Mouse (Mus musculus) MEL (cell line): ENCODE measurements around the gene Trak1. TPM values are rescaled to one million over a fixed set of nuclear protein-coding genes. Genes with fewer than 3 reads are reported as not detected.

Source experiments
- DNase-seq: peaks from one replicate; pipeline ENCODE4 v3.0.0; 2011; ENCODE audit warnings: low read depth, low spot score
- H3K27ac ChIP-seq: 2 replicates; pipeline ENCODE4 v1.5.1; 2012; ENCODE audit warnings: low read depth, mild to moderate bottlenecking, control low read depth, low read length, moderate library complexity; ENCODE audit not compliant: control insufficient read depth
- H3K27me3 ChIP-seq, 2 experiments: fragments of 150-350 bp in 1 of 2; sonication (generic) in 1 of 2; 2 replicates each; pipeline ENCODE4 v1.6.1; 2012; ENCODE audit warnings: low read length in 2 of 2, mild to moderate bottlenecking in 2 of 2, improper control_type of control experiment in 1 of 2, moderate library complexity in 1 of 2; ENCODE audit not compliant: insufficient read depth in 2 of 2, control insufficient read depth in 1 of 2
- H3K36me3 ChIP-seq, 2 experiments: 2 replicates each; pipeline ENCODE4 v1.6.1; 2012 to 2014; ENCODE audit warnings: low read length in 2 of 2, improper control_type of control experiment in 1 of 2, inconsistent platforms in 1 of 2, mild to moderate bottlenecking in 1 of 2; ENCODE audit not compliant: insufficient read depth in 2 of 2, control insufficient read depth in 1 of 2
- H3K4me1 ChIP-seq, 2 experiments: fragments of 150-350 bp in 1 of 2; sonication (generic) in 1 of 2; 2 replicates each; pipeline ENCODE4 v1.6.1; 2012; ENCODE audit warnings: low read length in 2 of 2, improper control_type of control experiment in 1 of 2, mild to moderate bottlenecking in 1 of 2; ENCODE audit not compliant: insufficient read depth in 2 of 2, control insufficient read depth in 1 of 2
- H3K4me3 ChIP-seq, 2 experiments: fragments of 150-350 bp in 1 of 2; sonication (generic) in 1 of 2; 2 replicates each; pipeline ENCODE4 v1.5.1; 2012; ENCODE audit warnings: low read depth in 2 of 2, low read length in 2 of 2, mild to moderate bottlenecking in 2 of 2, moderate library complexity in 2 of 2, control low read depth in 1 of 2, improper control_type of control experiment in 1 of 2; ENCODE audit not compliant: control insufficient read depth in 1 of 2, insufficient read depth in 1 of 2
- H3K79me2 ChIP-seq: 2 replicates; pipeline ENCODE4 v1.6.1; 2012; ENCODE audit warnings: mild to moderate bottlenecking, low read length, moderate library complexity; ENCODE audit not compliant: control insufficient read depth, poor library complexity, insufficient read depth
- H3K9ac ChIP-seq: 2 replicates; pipeline ENCODE4 v1.6.1; 2012; ENCODE audit warnings: low read depth, mild to moderate bottlenecking, control low read depth, low read length, moderate library complexity; ENCODE audit not compliant: control insufficient read depth, poor library complexity, severe bottlenecking
- H3K9me3 ChIP-seq: fragments of 150-350 bp; sonication (generic); replicated peaks from 2 replicates; pipeline ENCODE4 v1.6.1; 2012; ENCODE audit warnings: mild to moderate bottlenecking, low read length, improper control_type of control experiment, moderate library complexity; ENCODE audit not compliant: insufficient read depth
- CHD1 ChIP-seq: IDR thresholded peaks from 2 replicates; pipeline ENCODE4 v1.6.1; 2012; ENCODE audit warnings: low read depth, mild to moderate bottlenecking, inconsistent platforms, low read length, improper control_type of control experiment
- CHD2 ChIP-seq: IDR thresholded peaks from 2 replicates; pipeline ENCODE4 v1.6.1; 2011; ENCODE audit warnings: low read length, improper control_type of control experiment
- CTCF ChIP-seq, 3 experiments: IDR thresholded peaks in 2 of 3; conservative IDR thresholded peaks in 1 of 3; 2 replicates each; pipeline ENCODE4 v1.5.1; 2011 to 2012; ENCODE audit warnings: low read length in 3 of 3, low read depth in 2 of 3, mild to moderate bottlenecking in 2 of 3, improper control_type of control experiment in 1 of 3, inconsistent platforms in 1 of 3, mixed read lengths in 1 of 3, moderate library complexity in 1 of 3; ENCODE audit not compliant: control insufficient read depth in 1 of 3, insufficient read depth in 1 of 3, poor library complexity in 1 of 3, severe bottlenecking in 1 of 3
- E2F4 ChIP-seq: IDR thresholded peaks from 2 replicates; pipeline ENCODE4 v1.6.1; 2011; ENCODE audit warnings: low read depth, low read length, improper control_type of control experiment, borderline replicate concordance
- ELF1 ChIP-seq: IDR thresholded peaks from 2 replicates; pipeline ENCODE4 v1.6.1; 2014; ENCODE audit warnings: low read depth, mild to moderate bottlenecking, inconsistent platforms, low read length, improper control_type of control experiment, moderate library complexity
- EP300 ChIP-seq, 2 experiments: IDR thresholded peaks; 2 replicates each; pipeline ENCODE4 v1.6.1; 2011; ENCODE audit warnings: improper control_type of control experiment in 2 of 2, low read length in 2 of 2, low read depth in 1 of 2, mild to moderate bottlenecking in 1 of 2
- ETS1 ChIP-seq: IDR thresholded peaks from 2 replicates; pipeline ENCODE4 v1.6.1; 2012; ENCODE audit warnings: low read depth, mild to moderate bottlenecking, inconsistent platforms, low read length, improper control_type of control experiment, moderate library complexity
- GABPA ChIP-seq: IDR thresholded peaks from 2 replicates; pipeline ENCODE4 v1.6.1; 2012; ENCODE audit warnings: low read depth, mild to moderate bottlenecking, inconsistent platforms, low read length, improper control_type of control experiment, moderate library complexity
- MAFK ChIP-seq: IDR thresholded peaks from 2 replicates; pipeline ENCODE4 v1.6.1; 2011; ENCODE audit warnings: low read depth, mild to moderate bottlenecking, low read length, improper control_type of control experiment, borderline replicate concordance
- MAZ ChIP-seq: IDR thresholded peaks from 2 replicates; pipeline ENCODE4 v1.6.1; 2012; ENCODE audit warnings: low read depth, mild to moderate bottlenecking, inconsistent platforms, low read length, improper control_type of control experiment
- MEF2A ChIP-seq: IDR thresholded peaks from 2 replicates; pipeline ENCODE4 v1.6.1; 2014; ENCODE audit warnings: low read depth, mild to moderate bottlenecking, inconsistent platforms, low read length, improper control_type of control experiment; ENCODE audit not compliant: poor library complexity, insufficient replicate concordance, severe bottlenecking; ENCODE audit errors: extremely low read depth
- MXI1 ChIP-seq: IDR thresholded peaks from 2 replicates; pipeline ENCODE4 v1.6.1; 2011; ENCODE audit warnings: mild to moderate bottlenecking, low read depth, low read length, improper control_type of control experiment
- MYB ChIP-seq: IDR thresholded peaks from 2 replicates; pipeline ENCODE4 v1.6.1; 2011; ENCODE audit warnings: mild to moderate bottlenecking, low read depth, low read length, improper control_type of control experiment
- NELFE ChIP-seq: IDR thresholded peaks from 2 replicates; pipeline ENCODE4 v1.6.1; 2011; ENCODE audit warnings: low read depth, low read length, improper control_type of control experiment
- NRF1 ChIP-seq: IDR thresholded peaks from 2 replicates; pipeline ENCODE4 v1.6.1; 2014; ENCODE audit warnings: low read depth, mild to moderate bottlenecking, inconsistent platforms, low read length, improper control_type of control experiment, moderate library complexity; ENCODE audit not compliant: poor library complexity, insufficient read depth, severe bottlenecking
- POLR2AphosphoS2 ChIP-seq: IDR thresholded peaks from 2 replicates; pipeline ENCODE4 v1.6.1; 2011; ENCODE audit warnings: low read length, improper control_type of control experiment
- POLR2AphosphoS5 ChIP-seq: IDR thresholded peaks from 2 replicates; pipeline ENCODE4 v1.6.1; 2012; ENCODE audit warnings: low read depth, borderline replicate concordance, mild to moderate bottlenecking, inconsistent platforms, low read length, moderate library complexity, mixed read lengths
- RAD21 ChIP-seq: IDR thresholded peaks from 2 replicates; pipeline ENCODE4 v1.6.1; 2011; ENCODE audit warnings: mild to moderate bottlenecking, low read depth, low read length, improper control_type of control experiment
- SIN3A ChIP-seq: IDR thresholded peaks from 2 replicates; pipeline ENCODE4 v1.6.1; 2012; ENCODE audit warnings: low read length, improper control_type of control experiment, inconsistent platforms
- SMC3 ChIP-seq: IDR thresholded peaks from 2 replicates; pipeline ENCODE4 v1.6.1; 2011; ENCODE audit warnings: low read depth, low read length, improper control_type of control experiment
- TBP ChIP-seq: IDR thresholded peaks from 2 replicates; pipeline ENCODE4 v1.8.0; 2011; ENCODE audit warnings: low read depth, low read length, improper control_type of control experiment
- UBTF ChIP-seq: IDR thresholded peaks from 2 replicates; pipeline ENCODE4 v1.6.1; 2012; ENCODE audit warnings: low read depth, mild to moderate bottlenecking, inconsistent platforms, low read length, improper control_type of control experiment, moderate library complexity, borderline replicate concordance; ENCODE audit not compliant: insufficient read depth
- USF2 ChIP-seq, 2 experiments: IDR thresholded peaks; 2 replicates each; pipeline ENCODE4 v1.6.1; 2011 to 2012; ENCODE audit warnings: improper control_type of control experiment in 2 of 2, low read length in 2 of 2, borderline replicate concordance in 1 of 2, inconsistent platforms in 1 of 2, low read depth in 1 of 2, mild to moderate bottlenecking in 1 of 2; ENCODE audit not compliant: insufficient read depth in 1 of 2
- ZMIZ1 ChIP-seq: IDR thresholded peaks from 2 replicates; pipeline ENCODE4 v1.6.1; 2012; ENCODE audit warnings: low read depth, mild to moderate bottlenecking, inconsistent platforms, low read length, improper control_type of control experiment, moderate library complexity
- polyA plus RNA-seq, 2 experiments: library from polyadenylated mRNA; stranded (reverse) in 1 of 2; unstranded in 1 of 2; fragments of >175 nt in 1 of 2; fragments of >200 nt in 1 of 2; gene quantifications; 2 replicates each; pipeline versions ENCODE4 v1.2.1 to v1.2.4; 2012; ENCODE audit warnings: low replicate concordance in 2 of 2, low read depth in 1 of 2; ENCODE audit not compliant: insufficient read length in 2 of 2, insufficient read depth in 1 of 2, missing spikeins in 1 of 2
- total RNA-seq: library from RNA; depleted of rRNA; stranded (reverse); fragments of 300-350 nt; gene quantifications from 2 replicates; pipeline ENCODE4 v1.2.3, GENCODE M21; 2012

Trak1 gene
- total and polyA plus RNA-seq, 3 experiments, result 16.2 to 35.5 TPM; not detected in 1

- H3K27me3 ChIP-seq, result no peaks in the 10 kb centered on the region
- peaks cover 3 to 18% of the 10 kb centered on the region in 2 experiments for H3K4me1 ChIP-seq
- H3K9ac ChIP-seq, result no peak overlapping the region
- peaks cover 0 to 15% of the 10 kb centered on the region in 2 experiments; a peak in 2 of 4 replicates for H3K36me3 ChIP-seq
- no peak overlapping the region for H3K27ac ChIP-seq
- no peak overlapping the region for H3K4me3 ChIP-seq
- H3K9me3 ChIP-seq, result no peaks in the 10 kb centered on the region
- no peak for DNase-seq
- TF ChIP-seq CHD2 (no peak), MAFK (no peak), NELFE (no peak), USF2 (IDR thresholded peaks at IDR 0.05; ENCODE audit: borderline replicate concordance in 1 of 2, insufficient read depth in 1 of 2, low read depth in 1 of 2, low read length in 2 of 2) (no peak), POLR2AphosphoS2 (no peak), E2F4 (no peak), CTCF (IDR thresholded peaks at IDR 0.05 in 2 of 3, conservative IDR thresholded peaks at IDR 0.05 in 1 of 3; ENCODE audit: control insufficient read depth in 1 of 3, insufficient read depth in 1 of 3, low read depth in 2 of 3, low read length in 3 of 3, poor library complexity in 1 of 3, severe bottlenecking in 1 of 3) (no peak), ZMIZ1 (no peak), EP300 (IDR thresholded peaks at IDR 0.05; ENCODE audit: low read depth in 1 of 2, low read length in 2 of 2) (no peak), POLR2AphosphoS5 (no peak), ETS1 (no peak)
- H3K79me2 ChIP-seq, result peaks cover 53% of the 10 kb centered on the region
These were observed 4.0 kb downstream of the Trak1 start for GRCm38 (mm10) chr9:121301041-121301920.

- Histone ChIP-seq H3K36me3 (peaks cover 0 to 11% of the 10 kb centered on the region in 2 experiments; a peak in 2 of 4 replicates), H3K27ac (no peak overlapping the region), H3K9me3 (no peaks in the 10 kb centered on the region), H3K4me3 (no peak overlapping the region), H3K79me2 (peaks cover 53% of the 10 kb centered on the region), H3K4me1 (peaks cover 3 to 15% of the 10 kb centered on the region in 2 experiments), H3K27me3 (no peaks in the 10 kb centered on the region), H3K9ac (no peak overlapping the region)
- TF ChIP-seq GABPA (no peak), CTCF (IDR thresholded peaks at IDR 0.05 in 2 of 3, conservative IDR thresholded peaks at IDR 0.05 in 1 of 3; ENCODE audit: control insufficient read depth in 1 of 3, insufficient read depth in 1 of 3, low read depth in 2 of 3, low read length in 3 of 3, poor library complexity in 1 of 3, severe bottlenecking in 1 of 3) (peak; percentile 46 to 61 (median 54)), MAZ (no peak), TBP (no peak), MYB (no peak), MXI1 (no peak), CHD1 (no peak), SMC3 (peak; percentile 37; the same call in 1 of the 2 replicates), ELF1 (no peak), MAFK (no peak), USF2 (IDR thresholded peaks at IDR 0.05; ENCODE audit: borderline replicate concordance in 1 of 2, insufficient read depth in 1 of 2, low read depth in 1 of 2, low read length in 2 of 2) (no peak), MEF2A (no peak), E2F4 (no peak), RAD21 (peak; percentile 19), UBTF (no peak), ETS1 (no peak), SIN3A (no peak), POLR2AphosphoS2 (no peak), NRF1 (no peak)
- peak; percentile 56 for DNase-seq
These were observed 5.2 kb downstream of the Trak1 start for GRCm38 (mm10) chr9:121302543-121302942.
